Mouse (Mus musculus) kidney, postnatal 36 days (tissue): ENCODE measurements at regions not wholly inside any gene's neighbourhood (a gene's known extent, or its start where the extent isn't known, plus 50 kb on each side); places are given as distances from the start of the nearest gene placed in this dataset.

Source experiments
- DNase-seq, 2 experiments: peaks; one replicate each; pipeline ENCODE4 v3.0.0; 2021 to 2022; ENCODE audit warnings: mixed read lengths in 2 of 2

DNA sequence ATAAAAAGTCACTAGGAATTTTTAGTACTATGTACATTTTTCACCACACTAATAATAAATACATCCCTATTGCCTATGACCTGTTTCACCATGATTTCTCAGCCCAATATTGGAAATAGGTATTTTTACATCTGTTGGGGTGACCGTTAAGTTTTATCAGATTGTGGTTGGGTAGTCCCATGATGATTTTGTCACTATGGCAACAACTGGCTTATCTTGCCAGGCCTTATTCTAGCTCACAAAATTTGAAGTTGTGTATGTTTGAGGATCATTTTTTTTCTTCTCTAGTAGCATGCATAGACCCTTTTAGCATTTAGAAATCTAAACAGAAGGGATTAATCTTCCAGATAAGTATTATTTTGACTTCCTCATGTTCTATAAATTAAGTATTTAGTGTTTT lies 1211.1 kb upstream of the Pcdh17 start:
- no peak for DNase-seq

DNA sequence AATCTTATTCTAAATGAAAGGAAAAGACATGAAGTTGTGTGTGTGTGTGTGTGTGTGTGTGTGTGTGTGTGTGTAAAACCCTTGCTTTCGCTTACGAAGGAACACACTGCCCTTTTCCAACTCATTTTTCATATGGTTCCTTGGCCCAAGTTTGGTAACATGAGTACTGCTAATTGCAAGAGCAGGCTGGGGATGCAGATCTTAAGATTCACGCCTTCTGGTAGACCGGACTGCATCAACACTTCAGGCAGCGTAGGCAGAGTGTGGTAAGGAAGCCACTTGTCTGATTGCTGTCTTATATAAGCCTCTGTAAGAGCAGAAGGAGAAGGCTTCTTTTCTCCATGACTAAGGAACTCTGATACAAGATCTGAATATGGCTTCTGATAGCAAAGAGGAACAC lies 1196.5 kb upstream of the Pcdh17 start:
- no peak for DNase-seq

DNA sequence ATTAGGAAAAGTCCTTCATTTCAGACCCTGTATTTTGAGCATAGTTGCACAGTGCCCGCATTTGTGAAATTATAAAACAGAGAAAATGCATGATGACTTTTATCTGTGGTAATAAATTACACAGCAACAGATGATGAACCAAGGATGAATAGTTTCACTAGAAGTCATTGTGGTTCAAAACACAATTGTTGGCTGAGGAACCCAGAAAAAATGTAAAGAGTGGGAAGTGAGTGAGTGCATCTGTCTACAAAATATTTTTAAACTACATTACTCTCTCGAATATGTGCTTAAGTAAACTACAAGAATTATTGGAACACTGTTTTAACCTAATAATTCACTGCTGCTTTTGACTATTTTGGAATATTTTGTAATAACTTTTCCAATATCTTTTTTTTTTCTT lies 1196.0 kb upstream of the Pcdh17 start:
- DNase-seq, result no peak

DNA sequence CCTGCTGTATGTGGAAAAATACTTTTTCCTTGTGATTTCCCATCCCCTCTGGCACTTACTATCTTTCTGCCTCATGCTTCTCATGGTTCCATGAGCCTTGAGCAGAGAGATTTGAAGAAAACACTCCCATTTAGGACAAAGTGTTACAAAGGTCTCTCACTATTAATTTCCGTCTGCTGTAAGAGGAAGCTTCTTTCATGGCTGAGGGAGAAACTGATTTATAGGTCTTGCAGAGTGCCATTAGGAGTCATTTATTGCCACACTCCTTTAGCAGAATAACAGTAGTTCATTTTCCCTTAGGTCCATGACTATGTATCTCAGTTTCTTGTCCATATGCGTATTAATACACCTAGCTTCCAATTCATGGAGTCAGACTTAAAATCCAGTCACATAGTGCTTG lies 1190.4 kb upstream of the Pcdh17 start:
- DNase-seq, result no peak

DNA sequence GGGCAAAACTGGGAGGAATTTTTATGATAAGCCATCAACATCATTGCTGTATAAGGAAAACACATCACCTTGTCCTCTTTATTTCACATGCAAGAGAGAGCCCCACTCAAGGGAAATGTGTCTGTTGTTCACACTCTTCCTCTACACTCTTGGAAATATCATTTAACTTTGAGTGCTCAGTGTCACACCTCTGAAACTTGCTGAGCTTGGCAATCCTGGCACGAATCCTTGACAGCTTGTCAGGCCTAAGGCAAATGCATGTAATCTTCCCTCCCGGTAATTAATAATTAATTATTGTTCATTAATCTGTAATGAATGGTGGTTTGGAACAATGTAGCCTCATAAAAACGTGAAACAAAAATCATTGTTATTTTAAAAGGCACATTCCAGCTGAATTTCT lies 1140.8 kb upstream of the Pcdh17 start:
- peak in 1 of 2 experiments; percentile 9 for DNase-seq

DNA sequence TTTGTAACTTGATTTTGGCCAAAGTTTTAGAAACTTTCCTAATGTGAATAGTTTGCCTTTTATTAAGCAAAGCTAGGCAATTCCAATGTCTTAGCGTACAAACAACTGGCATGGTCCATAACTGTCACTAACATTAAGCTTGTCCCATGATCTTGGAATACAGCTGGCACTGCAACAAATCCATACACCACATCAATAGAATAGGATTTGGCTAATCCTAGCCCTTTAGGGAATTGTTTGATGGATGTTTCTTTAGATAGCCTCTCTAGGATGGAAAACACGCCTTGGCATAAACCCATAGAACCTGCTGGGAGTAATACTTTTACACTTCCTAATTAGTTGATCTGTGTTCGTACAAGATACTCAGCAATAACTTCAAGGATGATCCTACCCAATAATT lies 1122.6 kb upstream of the Pcdh17 start:
- no peak for DNase-seq

DNA sequence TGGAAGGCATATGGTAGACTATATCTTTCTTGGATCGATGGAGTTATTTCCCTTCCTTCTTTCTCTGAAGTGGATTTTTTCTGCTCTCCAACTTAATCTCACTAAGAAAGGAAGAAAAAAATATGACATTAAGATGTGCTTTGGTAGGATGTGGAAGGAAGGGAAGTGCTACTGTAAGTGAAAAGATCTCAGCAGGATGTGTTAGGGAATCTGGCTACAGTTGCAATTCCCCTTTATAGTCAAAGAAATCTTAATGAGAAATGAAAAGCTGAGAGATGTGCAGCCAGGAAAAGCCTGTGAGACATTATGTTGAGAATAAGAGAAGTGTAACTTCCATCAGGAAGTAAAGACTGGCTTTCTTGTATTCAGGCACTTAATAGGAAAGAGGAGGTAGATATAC lies 1080.2 kb upstream of the Pcdh17 start:
- no peak for DNase-seq
